Mouse (Mus musculus) lung, postnatal 0 days (tissue): ENCODE data around the gene Mucl3. TPM values are rescaled to one million over a fixed set of nuclear protein-coding genes. Genes with fewer than 3 reads are reported as not detected.

ENCODE experiments used
- ATAC-seq: fragments of 200-750 bp; cut with Nextera tagmentation; 2 replicates; pipeline ENCODE4 v1.8.0; 2017; ENCODE audit warnings: moderate library complexity
- DNase-seq: peaks from one replicate; pipeline ENCODE4 v3.0.0-alpha.2; 2016; ENCODE audit warnings: low spot score
- H3K27ac ChIP-seq: fragments of 300-500 bp; sonication (generic); 2 replicates; pipeline ENCODE4 v1.5.1; 2014; ENCODE audit warnings: antibody characterized with exemption, mild to moderate bottlenecking, low read length, mixed read lengths
- H3K27me3 ChIP-seq: fragments of 300-500 bp; sonication (generic); replicated peaks from 2 replicates; pipeline ENCODE4 v1.6.1; 2014; ENCODE audit warnings: low read length, mixed read lengths; ENCODE audit not compliant: insufficient read depth
- H3K36me3 ChIP-seq: fragments of 300-500 bp; sonication (generic); 2 replicates; pipeline ENCODE4 v1.6.1; 2014; ENCODE audit warnings: low read length, mixed read lengths; ENCODE audit not compliant: insufficient read depth
- H3K4me1 ChIP-seq: fragments of 300-500 bp; sonication (generic); 2 replicates; pipeline ENCODE4 v1.6.1; 2014; ENCODE audit warnings: antibody characterized with exemption, low read depth, low read length, mixed read lengths; ENCODE audit not compliant: insufficient read depth
- H3K4me2 ChIP-seq: fragments of 300-500 bp; sonication (generic); replicated peaks from 2 replicates; pipeline ENCODE4 v1.6.1; 2014; ENCODE audit warnings: low read depth, mild to moderate bottlenecking, low read length, moderate library complexity, mixed read lengths
- H3K4me3 ChIP-seq: fragments of 300-500 bp; sonication (generic); 2 replicates; pipeline ENCODE4 v1.5.1; 2014; ENCODE audit warnings: low read depth, low read length
- H3K9ac ChIP-seq: fragments of 300-500 bp; sonication (generic); replicated peaks from 2 replicates; pipeline ENCODE4 v1.6.1; 2014; ENCODE audit warnings: low read depth, mild to moderate bottlenecking
- H3K9me3 ChIP-seq: fragments of 300-500 bp; sonication (generic); 2 replicates; pipeline ENCODE4 v1.6.1; 2016; ENCODE audit warnings: low read length, mixed read lengths
- CTCF ChIP-seq: IDR thresholded peaks from 2 replicates; pipeline ENCODE4 v1.5.1; 2016; ENCODE audit warnings: antibody characterized with exemption, mild to moderate bottlenecking
- EP300 ChIP-seq: IDR thresholded peaks from 2 replicates; pipeline ENCODE4 v1.6.1; 2016; ENCODE audit warnings: antibody characterized with exemption, mild to moderate bottlenecking, control low read depth
- WGBS: fragments of 180-500 bp; shearing (Covaris S2); extraction: QIAGEN DNeasy Blood & Tissue Kit; methylation state at CpG from one replicate; pipeline ENCODE4 v1.1.7; 2014; 5-methylcytosine and 5-hydroxymethylcytosine counted together
- polyA plus RNA-seq: library from polyadenylated mRNA; unstranded; fragments of >200 nt; fragmentation: Nextera tagmentation; extraction: Ambion mirVana; gene quantifications from 2 replicates; pipeline ENCODE4 v1.2.1, GENCODE M21; 2015

Mucl3 gene
- polyA plus RNA-seq, 1 experiment from 2014 or later, result 1.7 TPM

DNA sequence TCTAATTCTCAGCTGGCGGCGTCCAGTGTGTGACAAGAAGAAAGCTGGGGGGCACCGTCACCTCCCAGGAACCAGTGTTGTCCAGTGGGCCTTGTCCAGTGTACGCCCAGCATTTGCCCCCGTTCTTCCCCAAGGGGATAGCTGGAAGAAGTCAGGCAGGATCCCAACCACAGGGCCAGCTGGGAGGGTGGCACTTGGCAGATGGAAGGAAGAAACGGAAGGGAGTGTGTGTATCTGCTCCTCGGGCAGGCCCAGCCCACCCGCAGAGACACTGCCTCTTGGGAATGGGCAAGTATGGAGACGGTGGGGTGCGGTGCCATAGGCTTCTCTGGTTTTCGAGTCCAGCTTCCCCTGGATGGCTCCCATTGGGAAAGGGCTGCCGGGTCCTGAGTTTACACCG is 38.5 kb upstream of the Mucl3 start:
- DNase-seq (no peak), ATAC-seq (no peak)
- no peak overlapping the region for H3K9ac ChIP-seq
- H3K4me1 ChIP-seq, result no peaks in the 10 kb centered on the region
- no peaks in the 10 kb centered on the region for H3K27me3 ChIP-seq
- H3K9me3 ChIP-seq, result no peaks in the 10 kb centered on the region
- no peak overlapping the region for H3K4me3 ChIP-seq
- H3K36me3 ChIP-seq, result peaks cover 17% of the 10 kb centered on the region; the same call in 1 of the 2 replicates
- H3K4me2 ChIP-seq, result no peak overlapping the region
- TF ChIP-seq EP300 (no peak), CTCF (no peak)
- WGBS, result 83% methylated on average over 13 of the region's 13 CpGs
- no peak overlapping the region for H3K27ac ChIP-seq

DNA sequence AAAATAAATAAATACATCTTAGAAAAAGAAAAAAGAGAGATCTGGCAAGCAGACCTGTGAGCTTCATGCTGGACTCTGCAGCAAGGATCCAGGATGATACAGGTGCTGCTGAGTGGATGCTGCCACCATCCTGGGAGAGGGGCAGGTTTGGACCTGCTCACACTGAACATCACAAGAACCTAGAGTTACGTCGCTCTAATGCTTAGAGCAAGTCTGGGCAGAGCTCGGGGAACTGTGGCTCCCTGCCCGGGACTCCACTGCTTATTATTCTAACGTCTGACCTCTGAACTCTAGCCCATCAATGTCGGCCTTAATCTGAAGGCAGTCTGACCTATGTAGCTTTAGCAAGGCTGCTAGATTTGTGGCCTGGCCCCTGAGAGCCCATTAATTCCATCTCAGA is 37.1 kb upstream of the Mucl3 start:
- H3K27me3 ChIP-seq, result no peaks in the 10 kb centered on the region
- DNase-seq (no peak), ATAC-seq (no peak)
- no peak overlapping the region for H3K4me2 ChIP-seq
- no peaks in the 10 kb centered on the region for H3K9me3 ChIP-seq
- H3K27ac ChIP-seq, result no peak overlapping the region
- H3K4me3 ChIP-seq, result no peak overlapping the region
- H3K9ac ChIP-seq, result no peak overlapping the region
- TF ChIP-seq EP300, result no peak
- no peak for TF ChIP-seq CTCF
- H3K36me3 ChIP-seq, result 0 out of 2 replicates have a peak, but pooled peaks cover 12% of the 10 kb centered on the region
- 22% methylated on average over 6 of the region's 6 CpGs for WGBS
- no peaks in the 10 kb centered on the region for H3K4me1 ChIP-seq

DNA sequence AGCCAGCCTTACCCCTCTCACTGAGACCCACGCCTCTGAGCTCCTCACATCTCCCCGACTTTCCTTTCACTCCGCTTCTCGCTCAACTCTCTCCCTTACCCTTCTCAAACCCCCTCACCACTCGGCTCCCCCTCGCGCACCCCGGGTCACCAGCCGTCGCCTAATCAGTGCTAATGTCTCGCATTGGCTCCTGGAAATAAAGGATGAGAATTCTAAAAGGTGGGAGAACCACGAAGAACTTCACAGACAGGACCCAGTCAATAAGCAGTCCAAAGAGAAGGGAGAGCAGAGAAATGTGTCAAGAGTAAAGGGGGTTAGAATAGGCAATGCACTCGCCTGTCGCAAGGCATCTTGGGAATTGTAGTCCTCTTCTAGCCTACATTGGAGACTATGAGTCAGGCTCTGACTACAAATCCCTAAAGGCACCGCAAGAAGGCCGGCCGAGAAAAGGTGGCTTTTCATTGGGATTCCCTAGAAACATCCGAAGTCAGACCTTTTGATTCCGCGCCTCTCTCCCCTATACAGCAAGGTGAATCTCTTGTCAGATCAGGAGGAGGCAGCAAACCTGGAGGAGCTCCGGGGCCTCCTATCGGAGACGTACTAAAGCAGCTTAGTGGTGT is 30.0 kb upstream of the Mucl3 start, which contains the start of gene Gtf2h4:
Gene Gtf2h4, minus strand, starts transcription at position 324 of the 620 bp plus-strand sequence.
- H3K36me3 ChIP-seq, result no peaks in the 10 kb centered on the region
- TF ChIP-seq EP300, result no peak
- 0 out of 2 replicates have a peak, but pooled peaks have one; percentile 26 for TF ChIP-seq CTCF
- DNase-seq (peak; percentile 98), ATAC-seq (peak; percentile 99)
- H3K9me3 ChIP-seq, result no peaks in the 10 kb centered on the region
- peak within 1 kb of the TSS; percentile 55 for H3K4me3 ChIP-seq
- H3K27ac ChIP-seq, result 0 out of 2 replicates have a peak within 1 kb of the TSS, but pooled peaks have one; percentile 1
- H3K4me1 ChIP-seq, result 0 out of 2 replicates have a peak, but pooled peaks cover 6% of the 10 kb centered on the region
- WGBS, result under 1% methylated on average over 23 of the region's 23 CpGs
- peak within 1 kb of the TSS; percentile 70 for H3K4me2 ChIP-seq
- H3K27me3 ChIP-seq, result no peaks in the 10 kb centered on the region
- H3K9ac ChIP-seq, result peak within 1 kb of the TSS; percentile 82

DNA sequence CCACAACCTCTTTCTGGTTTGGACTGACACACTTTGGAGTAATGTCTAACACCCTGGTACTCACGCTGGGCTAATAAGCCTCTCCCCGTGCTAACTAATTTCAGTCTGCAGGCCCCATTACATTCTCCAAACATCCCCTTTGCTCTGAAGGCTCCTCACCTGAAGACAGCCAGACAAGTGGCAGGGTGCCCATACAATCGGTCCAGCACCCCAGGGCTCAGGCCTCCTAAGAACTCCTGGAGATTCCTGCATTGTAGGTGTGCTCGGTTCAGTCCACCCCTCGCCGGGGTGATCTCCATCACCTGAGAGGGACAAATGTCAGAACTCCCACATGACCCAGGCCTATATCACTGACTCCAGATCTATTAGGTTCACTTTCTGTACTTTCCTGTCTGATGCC is 29.0 kb upstream of the Mucl3 start:
- no peak overlapping the region for H3K4me2 ChIP-seq
- H3K27me3 ChIP-seq, result no peaks in the 10 kb centered on the region
- 79% methylated on average over 6 of the region's 6 CpGs for WGBS
- no peak overlapping the region for H3K27ac ChIP-seq
- H3K4me1 ChIP-seq, result 0 out of 2 replicates have a peak, but pooled peaks cover 6% of the 10 kb centered on the region
- ATAC-seq (no peak), DNase-seq (no peak)
- no peaks in the 10 kb centered on the region for H3K9me3 ChIP-seq
- H3K9ac ChIP-seq, result no peak overlapping the region
- TF ChIP-seq EP300 (no peak), CTCF (no peak)
- no peaks in the 10 kb centered on the region for H3K36me3 ChIP-seq
- no peak overlapping the region for H3K4me3 ChIP-seq

DNA sequence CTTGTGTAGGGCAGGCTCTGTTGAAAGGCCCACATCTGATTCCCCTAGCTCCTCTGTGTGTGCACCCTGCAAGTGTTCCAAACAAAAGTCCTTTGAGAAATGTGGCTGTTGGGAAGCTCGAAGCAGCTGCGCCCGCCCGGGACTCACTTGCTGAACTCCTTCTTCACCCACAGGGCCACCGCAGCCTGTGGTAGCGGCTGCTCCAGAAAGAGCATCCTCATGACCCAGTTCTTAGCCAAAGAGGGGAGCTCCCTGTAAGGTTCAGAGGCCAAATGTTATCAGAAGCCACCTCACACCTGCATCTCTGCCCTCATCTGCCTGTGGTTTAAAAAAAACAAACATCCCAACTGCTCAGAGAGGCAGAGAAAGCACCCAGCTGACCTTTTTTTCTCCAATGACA is 28.4 kb upstream of the Mucl3 start:
- WGBS, result 71% methylated on average over 6 of the region's 6 CpGs
- Histone ChIP-seq H3K27ac (no peak overlapping the region), H3K9me3 (no peaks in the 10 kb centered on the region), H3K9ac (no peak overlapping the region), H3K4me3 (no peak overlapping the region), H3K36me3 (no peaks in the 10 kb centered on the region), H3K4me1 (peaks cover 8% of the 10 kb centered on the region; the same call in 1 of the 2 replicates), H3K27me3 (no peaks in the 10 kb centered on the region), H3K4me2 (no peak overlapping the region)
- DNase-seq, result no peak
- no peak for ATAC-seq
- TF ChIP-seq EP300, result no peak
- TF ChIP-seq CTCF, result no peak

DNA sequence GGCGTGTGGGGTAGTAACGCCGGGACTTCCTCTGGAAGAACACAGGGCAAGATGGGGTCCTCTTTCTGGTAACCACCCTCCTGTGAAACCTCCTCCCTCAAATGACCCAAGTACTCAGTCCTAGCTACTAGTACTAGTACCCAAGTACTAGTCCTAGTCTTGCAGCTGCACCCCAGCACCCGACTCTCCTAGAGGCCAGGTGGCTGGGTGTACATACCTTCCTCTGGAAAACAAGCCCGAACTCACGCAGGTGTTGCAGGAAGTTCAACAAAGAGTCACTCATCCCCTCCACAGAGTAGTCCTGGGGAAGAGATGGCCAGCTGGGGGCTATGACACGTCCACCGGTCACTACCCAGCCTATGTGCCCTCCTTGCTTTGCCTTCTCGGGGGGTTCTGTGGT is 26.2 kb upstream of the Mucl3 start:
- no peak overlapping the region for H3K4me2 ChIP-seq
- H3K27me3 ChIP-seq, result no peaks in the 10 kb centered on the region
- H3K36me3 ChIP-seq, result no peaks in the 10 kb centered on the region
- no peak for DNase-seq
- TF ChIP-seq CTCF (no peak), EP300 (no peak)
- no peaks in the 10 kb centered on the region for H3K9me3 ChIP-seq
- no peak for ATAC-seq
- H3K4me3 ChIP-seq, result no peak overlapping the region
- peaks cover 10% of the 10 kb centered on the region; the same call in 1 of the 2 replicates for H3K4me1 ChIP-seq
- H3K27ac ChIP-seq, result no peak overlapping the region
- 86% methylated on average over 9 of the region's 9 CpGs for WGBS
- H3K9ac ChIP-seq, result no peak overlapping the region
